Mouse (Mus musculus) embryo, embryonic 10 days (tissue): Measurements from ENCODE around the gene Arntl2.
"Not testable (repeated sequence)": the region's sequence is repeated elsewhere in the genome, so short reads cannot be mapped to it uniquely, and the experiment has no call there.

Experiments used
- DNase-seq: peaks from one replicate; pipeline ENCODE4 v3.0.0-alpha.2; 2015; ENCODE audit warnings: low spot score

Arntl2 gene

DNA sequence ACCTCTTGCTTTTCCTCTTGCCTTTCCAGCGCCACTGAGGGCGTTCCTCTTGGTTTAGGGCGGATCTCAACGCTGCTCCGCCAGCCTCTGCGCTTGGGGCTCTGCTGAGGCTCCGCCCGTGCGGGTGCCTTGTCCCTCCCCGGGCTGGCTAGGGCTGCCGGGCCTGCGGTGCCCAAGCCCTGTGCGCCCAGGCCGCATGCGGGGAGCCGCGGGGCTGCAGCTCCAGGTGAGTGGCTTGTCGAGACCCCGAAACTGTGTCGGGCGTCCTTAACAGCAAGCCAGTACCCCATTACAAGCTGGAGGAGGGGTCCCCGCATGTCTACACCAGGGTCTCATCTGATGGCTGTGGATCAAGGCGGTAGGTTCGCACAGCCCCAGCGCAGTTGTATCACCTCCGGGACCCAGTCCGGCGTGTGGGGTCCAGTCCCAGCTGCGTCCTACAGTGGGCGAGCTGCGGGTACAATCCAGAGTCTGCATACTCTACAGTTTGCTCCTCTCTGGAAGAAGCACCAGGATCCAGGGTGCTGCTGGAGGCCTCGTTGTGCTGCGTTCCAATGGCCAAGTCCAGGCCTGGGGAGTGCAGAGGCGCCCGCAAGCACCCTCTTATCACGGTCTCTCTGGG lies at the start of gene Arntl2:
Gene Arntl2 (plus strand): TSS at position 132 of the 622 bp plus-strand sequence.
- DNase-seq, result peak; percentile 91

GRCm38 (mm10) chr6:146746577-146746976 lies 49.3 kb upstream of the Arntl2 start:
- no peak for DNase-seq

GRCm38 (mm10) chr6:146747057-146747456 lies 48.8 kb upstream of the Arntl2 start:
- no peak for DNase-seq

DNA sequence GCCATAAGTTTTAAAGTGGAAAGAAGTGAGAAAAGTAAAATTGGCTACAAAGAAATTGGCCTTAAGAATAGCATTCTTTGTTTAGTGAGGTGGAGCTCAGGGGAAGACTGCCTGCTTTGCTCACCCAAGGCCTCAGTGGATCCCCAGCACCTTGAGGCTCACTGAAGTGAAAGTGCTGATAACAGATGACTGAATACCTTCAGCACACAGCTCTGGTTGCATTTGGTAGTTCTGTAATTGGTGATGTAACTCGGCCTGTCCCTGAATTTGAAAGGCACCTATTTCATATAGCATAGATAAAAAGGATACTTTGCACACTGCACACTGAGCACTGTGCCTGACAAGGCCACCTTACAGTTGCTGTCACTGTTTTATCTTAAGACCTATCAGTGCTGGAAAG lies 47.6 kb upstream of the Arntl2 start:
- DNase-seq, result no peak

GRCm38 (mm10) chr6:146751671-146752070 lies 44.2 kb upstream of the Arntl2 start:
- DNase-seq, result peak; percentile 22

- no peak for DNase-seq
Observed at GRCm38 (mm10) chr6:146752178-146752577, 43.7 kb upstream of the Arntl2 start.

DNA sequence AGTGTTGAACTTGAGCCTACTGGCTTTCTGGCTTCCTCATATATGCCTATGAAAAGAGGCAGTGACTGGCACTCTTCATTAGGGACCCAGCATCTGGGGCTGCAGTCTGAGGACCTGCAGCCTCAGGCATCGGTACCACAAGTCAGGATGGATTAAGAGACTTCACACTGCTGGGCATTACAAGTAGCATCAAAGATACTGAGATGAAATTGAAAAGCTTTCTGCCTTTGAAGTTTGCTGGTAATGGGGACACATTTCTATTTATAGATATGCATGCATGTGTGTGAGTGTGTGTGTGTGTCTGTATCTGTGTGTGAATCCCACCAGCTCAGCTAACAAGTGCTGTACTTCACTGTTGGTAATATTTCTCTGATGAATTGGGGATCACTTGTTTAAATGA lies 43.2 kb upstream of the Arntl2 start:
- DNase-seq, result no peak

GRCm38 (mm10) chr6:146753560-146754160 lies 42.2 kb upstream of the Arntl2 start:
- no peak for DNase-seq

- no peak for DNase-seq
Observed at GRCm38 (mm10) chr6:146755136-146755535, 40.7 kb upstream of the Arntl2 start.

DNA sequence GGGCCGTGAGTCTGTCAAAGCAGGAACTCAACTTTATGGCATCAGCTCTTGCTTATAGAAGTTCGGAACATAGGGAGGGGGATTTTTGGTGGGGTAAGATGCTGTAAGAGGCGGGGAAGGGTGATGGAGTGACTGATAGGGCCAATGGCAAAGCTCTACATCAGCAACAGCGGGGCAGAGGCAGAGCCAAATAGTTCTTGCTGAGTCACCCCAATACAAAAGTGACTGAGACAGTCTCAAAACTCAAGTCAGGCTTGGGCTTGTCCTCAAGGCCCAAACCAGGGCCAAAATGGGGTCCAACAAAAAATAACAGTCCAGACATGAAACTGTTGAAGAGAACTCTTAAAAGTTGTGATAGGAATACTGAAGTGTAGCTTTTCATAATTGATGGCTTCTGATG lies 40.2 kb upstream of the Arntl2 start:
- DNase-seq, result no peak

GRCm38 (mm10) chr6:146759027-146759426 lies 36.8 kb upstream of the Arntl2 start:
- DNase-seq, result no peak

DNA sequence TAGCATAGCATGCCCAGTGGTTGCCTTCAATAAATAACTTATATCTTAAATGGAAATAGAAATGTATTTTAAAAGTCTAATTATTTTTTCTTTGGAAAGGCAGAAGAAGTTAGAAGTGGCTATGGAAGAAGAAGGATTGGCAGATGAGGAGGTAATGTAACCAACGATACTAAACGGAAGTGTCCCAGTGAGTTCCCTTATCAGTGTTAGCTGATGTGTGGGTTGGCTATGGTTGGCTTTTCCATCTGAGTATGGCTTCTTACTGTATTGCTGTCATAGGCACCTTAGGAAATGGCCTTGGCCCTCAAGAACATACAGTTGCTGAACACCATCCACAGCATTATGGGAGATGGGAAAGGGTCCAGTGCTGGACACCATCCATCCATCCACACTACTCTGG lies 35.8 kb upstream of the Arntl2 start:
- DNase-seq, result no peak

- DNase-seq, result no peak
Observed at GRCm38 (mm10) chr6:146760736-146761135, 35.1 kb upstream of the Arntl2 start.

DNA sequence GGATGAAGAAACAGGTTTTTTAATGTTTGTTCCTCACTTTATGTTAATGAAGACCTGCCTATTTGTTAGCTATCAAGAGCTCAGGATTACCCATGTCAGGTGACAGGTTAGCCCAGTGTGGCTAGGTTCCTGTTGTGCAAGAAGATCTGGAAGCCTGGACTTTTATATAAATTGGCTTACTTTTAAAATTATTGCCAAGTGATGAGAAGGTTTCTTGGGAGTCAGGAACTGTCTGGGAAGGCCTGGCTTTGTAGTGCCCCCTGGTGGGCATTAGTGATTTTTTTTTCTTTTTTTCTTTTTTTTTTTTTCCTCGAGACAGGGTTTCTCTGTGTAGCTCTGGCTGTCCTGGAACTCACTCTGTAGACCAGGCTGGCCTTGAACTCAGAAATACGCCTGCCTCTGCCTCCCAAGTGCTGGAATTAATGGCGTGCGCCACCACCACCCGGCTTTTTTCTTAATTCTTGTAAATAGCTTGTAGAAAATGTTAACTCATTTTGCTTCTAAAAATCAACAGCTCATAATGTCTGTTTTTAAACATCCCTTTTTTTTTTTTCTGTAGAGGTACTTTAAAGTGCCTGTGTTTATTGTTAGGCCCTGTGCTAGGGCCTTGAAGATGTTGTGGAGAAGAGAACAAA lies 33.5 kb upstream of the Arntl2 start:
- peak; percentile 27 for DNase-seq

- no peak for DNase-seq
Observed at GRCm38 (mm10) chr6:146764593-146764992, 31.3 kb upstream of the Arntl2 start.

DNA sequence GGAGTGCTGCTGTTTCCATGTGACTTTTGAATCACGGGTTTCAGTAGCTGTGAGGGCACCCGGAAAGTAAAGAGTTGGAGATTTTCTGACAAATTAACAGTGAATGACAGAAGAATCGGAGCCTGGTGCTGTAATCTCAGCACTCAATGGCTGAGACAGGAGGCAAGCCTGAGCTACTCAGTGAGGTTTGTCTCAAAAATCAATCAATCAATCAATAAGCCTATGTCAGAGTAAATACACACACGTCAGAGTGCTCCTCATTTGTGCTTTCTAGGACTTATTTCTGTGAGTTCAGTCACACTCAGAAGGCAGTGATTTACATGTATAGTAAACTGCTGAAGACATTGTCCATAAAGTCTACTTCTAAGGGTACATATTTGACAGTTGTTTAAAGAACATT lies 30.6 kb upstream of the Arntl2 start:
- DNase-seq, result no peak

GRCm38 (mm10) chr6:146768813-146769404 lies 26.9 kb upstream of the Arntl2 start:
- no peak for DNase-seq

DNA sequence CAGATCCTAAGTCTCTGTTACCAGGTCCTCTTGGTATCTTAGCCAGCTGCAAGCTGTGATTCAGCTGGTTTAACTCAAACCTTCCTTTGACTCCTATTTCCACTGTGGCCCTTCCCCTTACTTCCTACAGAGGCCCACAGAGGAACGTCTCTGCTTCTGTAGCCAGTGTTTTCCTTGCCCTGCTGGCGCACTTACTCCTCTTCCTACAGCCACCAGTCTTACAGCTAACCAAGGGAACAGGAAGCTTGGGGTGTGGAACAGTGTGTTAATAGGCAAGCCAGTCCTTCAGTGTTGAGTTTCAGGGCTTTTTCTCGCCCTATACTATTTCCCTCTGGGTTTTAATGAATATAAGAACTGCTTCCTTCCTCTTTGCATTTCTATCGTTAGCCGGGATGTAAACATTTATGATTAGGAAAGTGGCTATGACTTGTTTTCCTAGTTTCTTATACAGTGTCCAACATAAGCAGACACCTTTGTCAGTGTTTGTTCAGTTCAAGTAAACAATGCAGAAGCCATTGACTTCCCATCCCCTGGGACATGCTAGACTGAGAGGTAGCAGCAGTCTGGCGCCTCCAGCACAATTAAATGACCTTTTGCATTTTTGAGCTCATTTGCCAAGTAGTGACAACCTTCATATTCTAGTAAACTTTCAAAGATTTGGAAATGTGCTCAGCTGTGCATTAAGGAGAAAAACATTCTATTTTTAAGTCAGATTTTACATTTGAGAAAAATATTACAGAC lies 25.7 kb upstream of the Arntl2 start:
- no peak for DNase-seq

- no peak for DNase-seq
Observed at GRCm38 (mm10) chr6:146770808-146771207, 25.0 kb upstream of the Arntl2 start.

DNA sequence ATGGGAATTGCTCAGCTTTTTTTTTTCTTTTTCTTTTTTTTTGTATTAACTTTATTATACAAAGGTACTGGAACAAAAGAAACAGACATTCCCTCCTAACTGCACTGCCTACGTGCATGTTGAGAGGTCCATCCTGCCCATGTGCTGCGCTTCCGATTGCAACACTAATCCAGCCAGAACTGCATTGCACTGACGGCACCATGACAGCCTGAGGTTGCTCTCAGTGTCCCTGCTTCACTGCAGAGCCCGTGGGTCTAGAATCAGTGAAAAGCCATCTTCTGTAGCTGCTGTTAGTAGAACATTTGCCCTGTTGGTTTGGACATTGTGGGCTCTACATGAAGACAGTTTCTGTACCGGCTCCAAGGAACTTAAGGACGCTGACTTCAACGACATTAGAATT lies 20.0 kb upstream of the Arntl2 start:
- DNase-seq, result not testable (repeated sequence)

- peak; percentile 32 for DNase-seq
Observed at GRCm38 (mm10) chr6:146776610-146777389, 19.1 kb upstream of the Arntl2 start.

GRCm38 (mm10) chr6:146778055-146778454 lies 17.8 kb upstream of the Arntl2 start:
- no peak for DNase-seq
